Mouse (Mus musculus): ENCODE results near the gene Gm10282.

Gm10282 gene

GRCm38 (mm10) chr8:72298928-72299327 is 6.1 kb downstream of the Gm10282 start:
- DNase-seq (ENCODE audit: low spot score), result no peak

- no peak for DNase-seq (ENCODE audit: low spot score)
These were observed 8.5 kb downstream of the Gm10282 start for GRCm38 (mm10) chr8:72296561-72296960.

- DNase-seq (ENCODE audit: low spot score), result peak; percentile 49
These were observed 9.4 kb downstream of the Gm10282 start for GRCm38 (mm10) chr8:72295679-72296078.

GRCm38 (mm10) chr8:72295125-72295524 is 9.9 kb downstream of the Gm10282 start:
- DNase-seq (ENCODE audit: low spot score), result no peak

DNA sequence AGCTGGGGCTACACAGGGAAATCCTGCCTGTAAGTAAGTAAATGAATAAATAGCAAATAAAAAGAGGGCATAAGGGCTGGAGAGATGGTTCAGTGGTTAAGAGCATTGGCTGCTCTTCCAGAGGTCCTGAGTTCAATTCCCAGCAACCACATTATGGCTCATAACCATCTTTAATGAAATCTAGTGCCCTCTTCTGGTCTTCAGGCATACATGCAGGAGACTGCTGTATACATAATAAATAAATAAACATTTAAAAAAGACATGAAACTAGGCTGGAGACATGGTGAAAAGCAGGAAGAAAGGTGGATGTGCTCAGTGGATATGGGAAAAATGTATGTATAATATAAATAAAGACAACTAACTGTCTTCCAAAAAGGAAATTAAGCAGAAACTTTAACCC is 11.8 kb downstream of the Gm10282 start:
- no peak for DNase-seq (ENCODE audit: low spot score)

GRCm38 (mm10) chr8:72291104-72291503 is 14.0 kb downstream of the Gm10282 start:
- DNase-seq (ENCODE audit: low spot score), result no peak

- DNase-seq (ENCODE audit: low spot score), result no peak
These were observed 16.0 kb downstream of the Gm10282 start for GRCm38 (mm10) chr8:72289051-72289450.

DNA sequence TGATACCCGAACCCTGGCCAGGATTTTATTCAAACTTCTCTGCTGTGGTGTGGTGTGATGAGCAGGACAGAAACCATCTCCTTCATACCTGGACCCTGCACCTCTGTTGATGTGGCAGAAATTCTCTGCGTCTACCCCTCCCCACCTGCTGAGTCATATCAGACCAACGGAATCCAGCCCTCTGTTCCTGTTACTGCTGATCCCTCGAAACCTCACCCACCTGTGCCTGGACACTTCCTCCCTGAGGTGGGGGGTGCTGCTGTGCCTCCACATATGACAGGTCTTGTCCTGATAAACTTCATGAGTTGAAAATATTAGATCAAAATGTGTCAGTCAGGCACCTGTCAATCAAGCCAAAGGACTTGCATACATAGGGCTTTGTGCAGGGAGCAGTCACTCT is 19.8 kb downstream of the Gm10282 start:
- no peak for DNase-seq (ENCODE audit: low spot score)

DNA sequence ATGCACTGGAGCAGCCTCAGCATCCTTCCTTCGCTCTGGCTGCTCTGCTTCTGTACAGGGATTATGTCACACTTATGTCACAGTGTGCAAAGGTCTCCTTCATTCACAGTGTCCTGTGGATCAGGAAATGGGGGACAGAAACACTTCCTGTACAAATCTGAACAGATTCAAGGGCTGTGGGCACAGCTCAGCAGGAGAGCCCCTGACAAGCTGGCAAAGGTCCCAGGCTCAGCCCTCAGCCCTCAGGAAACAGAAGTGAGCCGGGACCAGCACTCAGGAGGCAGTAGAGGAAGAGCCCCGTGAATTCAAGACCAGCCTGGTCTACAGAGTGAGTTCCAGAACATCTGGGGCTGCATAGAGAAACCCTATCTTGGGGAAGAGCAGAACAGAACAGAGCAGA is 23.4 kb downstream of the Gm10282 start:
- no peak for DNase-seq (ENCODE audit: low spot score)

GRCm38 (mm10) chr8:72279151-72279550 is 25.9 kb downstream of the Gm10282 start:
- no peak for DNase-seq (ENCODE audit: low spot score)

- no peak for DNase-seq (ENCODE audit: low spot score)
These were observed 27.8 kb downstream of the Gm10282 start for GRCm38 (mm10) chr8:72277244-72277643.

DNA sequence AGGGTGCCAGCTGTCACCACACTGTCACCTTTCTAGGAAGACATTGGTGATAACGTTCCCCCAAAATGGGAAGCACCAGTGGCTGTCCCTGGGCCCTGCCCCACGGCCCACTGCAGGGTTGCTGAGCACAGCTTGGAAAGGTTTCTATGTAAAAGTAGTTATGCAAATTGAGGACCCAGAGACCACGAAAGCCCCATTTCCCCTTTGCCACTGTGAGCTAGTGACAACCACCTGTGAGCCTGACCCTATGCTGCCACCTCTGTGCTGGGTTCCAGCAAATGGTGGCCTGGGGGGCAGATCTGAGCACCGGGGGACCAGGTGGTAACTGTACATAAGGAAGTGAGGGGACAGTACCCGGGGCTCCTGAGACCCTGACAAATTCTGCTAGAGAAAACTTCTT is 31.3 kb downstream of the Gm10282 start:
- no peak for DNase-seq (ENCODE audit: low spot score)

- no peak for DNase-seq (ENCODE audit: low spot score)
These were observed 31.8 kb downstream of the Gm10282 start for GRCm38 (mm10) chr8:72273111-72273770.

DNA sequence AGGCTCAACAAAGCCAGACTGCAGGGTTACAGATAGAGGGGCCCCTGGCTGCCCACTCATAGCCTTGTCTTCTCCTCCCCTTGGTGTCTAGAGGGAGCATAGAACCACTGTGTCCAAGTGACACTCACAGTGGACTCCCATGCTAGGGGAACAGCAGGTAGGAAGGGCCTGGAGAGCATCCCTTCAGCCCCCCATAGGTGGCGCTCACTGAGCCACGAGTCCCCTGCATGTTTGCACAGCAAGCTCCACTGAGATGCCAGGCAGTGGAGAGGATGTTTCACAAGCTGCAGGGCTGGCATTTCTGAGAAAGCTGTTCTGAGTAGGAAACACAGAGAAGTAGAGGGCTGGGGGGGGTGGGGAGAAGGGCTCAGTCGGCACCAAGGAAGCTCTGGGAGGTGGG is 32.7 kb downstream of the Gm10282 start:
- peak; percentile 73 for DNase-seq (ENCODE audit: low spot score)

GRCm38 (mm10) chr8:72271691-72272090 is 33.4 kb downstream of the Gm10282 start:
- DNase-seq (ENCODE audit: low spot score), result no peak

- no peak for DNase-seq (ENCODE audit: low spot score)
These were observed 33.9 kb downstream of the Gm10282 start for GRCm38 (mm10) chr8:72271051-72271660.

DNA sequence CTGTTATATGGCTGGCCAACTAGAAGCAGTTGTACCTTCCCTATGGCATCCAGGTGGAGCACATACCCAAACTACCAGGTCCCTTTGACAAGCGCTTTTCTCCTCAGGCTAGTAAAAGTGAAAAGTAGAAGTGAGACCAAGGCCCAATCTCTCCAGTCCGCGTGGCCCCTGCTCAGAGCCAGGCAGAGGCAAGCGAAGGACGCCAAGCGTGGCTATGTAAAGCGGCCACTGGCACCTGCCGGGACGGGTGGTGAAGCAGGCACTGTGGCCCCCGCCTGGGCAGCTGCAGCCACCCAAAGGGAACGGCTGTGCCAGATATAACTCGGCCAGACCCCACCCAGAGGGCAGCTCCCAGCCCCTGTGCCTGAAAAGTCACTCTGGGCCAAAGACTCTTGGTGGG is 34.5 kb downstream of the Gm10282 start:
- no peak for DNase-seq (ENCODE audit: low spot score)

DNA sequence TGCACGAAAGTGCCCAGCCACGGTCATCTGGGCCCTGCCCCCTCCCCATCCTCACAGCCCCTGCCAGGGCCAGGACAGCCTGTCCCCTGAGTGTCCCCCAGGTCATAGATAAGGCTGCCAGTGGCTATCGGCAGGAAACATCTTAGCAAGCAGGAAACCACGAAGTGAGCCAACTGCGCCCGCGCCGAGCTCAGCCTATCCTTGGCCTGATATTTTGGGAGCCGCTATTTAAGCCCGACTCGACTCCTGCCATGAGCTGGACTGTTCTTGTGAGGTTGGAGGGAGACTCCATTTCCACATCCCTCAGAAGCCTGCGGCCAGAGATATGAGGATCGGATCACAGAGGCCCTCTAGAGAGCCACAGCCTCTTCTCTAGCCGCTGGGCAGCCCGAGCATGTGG is 36.7 kb downstream of the Gm10282 start:
- peak; percentile 28 for DNase-seq (ENCODE audit: low spot score)

DNA sequence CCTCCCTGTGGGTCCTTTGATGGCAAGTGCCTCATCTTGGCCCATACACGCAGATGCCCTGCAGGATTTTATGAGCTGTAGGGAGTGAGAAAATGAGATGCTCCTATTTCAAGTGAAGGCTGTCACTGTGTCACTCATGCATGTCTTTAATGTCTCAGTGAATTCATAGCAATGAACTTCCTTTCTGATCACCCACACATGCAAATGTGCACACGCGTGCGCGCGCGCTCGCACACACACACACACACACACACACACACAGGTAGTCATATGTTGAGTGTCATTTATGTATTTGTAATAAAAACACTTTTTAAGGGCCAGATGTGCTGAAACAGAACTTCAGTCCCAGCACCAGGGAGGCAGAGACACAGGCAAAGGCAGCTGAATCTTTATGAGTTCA is 38.0 kb downstream of the Gm10282 start:
- DNase-seq (ENCODE audit: low spot score), result no peak

- DNase-seq (ENCODE audit: low spot score), result no peak
These were observed 38.4 kb downstream of the Gm10282 start for GRCm38 (mm10) chr8:72266671-72267070.

DNA sequence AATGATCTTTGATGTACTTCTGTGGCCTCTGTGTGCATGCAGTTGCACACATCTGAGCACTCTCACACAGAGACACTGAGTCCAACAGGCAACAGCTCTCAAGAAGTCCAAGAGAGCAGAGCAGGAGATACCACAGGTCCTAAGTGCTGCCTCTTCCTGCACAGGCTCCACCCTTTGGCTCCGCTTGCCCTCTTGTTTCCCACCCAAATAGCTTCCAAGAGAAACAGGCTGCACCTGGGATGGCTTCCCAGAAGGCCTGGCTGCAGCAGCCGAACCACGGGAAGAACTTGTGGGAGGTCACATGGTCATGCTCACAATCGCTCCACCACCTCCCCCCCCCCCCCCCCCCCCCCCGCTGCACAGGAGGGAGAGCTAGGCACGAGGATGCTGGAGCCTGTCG is 39.7 kb downstream of the Gm10282 start:
- DNase-seq (ENCODE audit: low spot score), result no peak

- no peak for DNase-seq (ENCODE audit: low spot score)
These were observed 41.6 kb downstream of the Gm10282 start for GRCm38 (mm10) chr8:72263451-72263850.

- DNase-seq (ENCODE audit: low spot score), result peak; percentile 28
These were observed 42.3 kb downstream of the Gm10282 start for GRCm38 (mm10) chr8:72262756-72263155.

- DNase-seq (ENCODE audit: low spot score), result peak; percentile 36
These were observed 43.2 kb downstream of the Gm10282 start for GRCm38 (mm10) chr8:72261872-72262271.
